Mouse (Mus musculus): Measurements from ENCODE around the gene Neu2. TPM values are rescaled to one million over a fixed set of nuclear protein-coding genes. Genes with fewer than 3 reads are reported as not detected.

Neu2 gene
- total RNA-seq, 2 experiments from 2014 or later: not detected

- ATAC-seq (replicated peaks; ENCODE audit: low FRiP score, poor library complexity, severe bottlenecking): no peak
These were observed 22.7 kb downstream of the Neu2 start for GRCm38 (mm10) chr1:87532346-87532745.

- ATAC-seq (replicated peaks; ENCODE audit: low FRiP score, poor library complexity, severe bottlenecking): no peak
These were observed 24.4 kb downstream of the Neu2 start for GRCm38 (mm10) chr1:87534118-87534517.

- no peak for ATAC-seq (replicated peaks; ENCODE audit: low FRiP score, poor library complexity, severe bottlenecking)
These were observed 27.3 kb downstream of the Neu2 start for GRCm38 (mm10) chr1:87537008-87537407.

GRCm38 (mm10) chr1:87541614-87542013 is 31.9 kb downstream of the Neu2 start:
- ATAC-seq (replicated peaks; ENCODE audit: low FRiP score, poor library complexity, severe bottlenecking): peak; percentile 62; the same call in 1 of the 2 replicates

- ATAC-seq (replicated peaks; ENCODE audit: low FRiP score, poor library complexity, severe bottlenecking): no peak
These were observed 41.3 kb downstream of the Neu2 start for GRCm38 (mm10) chr1:87551008-87551407.

GRCm38 (mm10) chr1:87553586-87553985 is 43.9 kb downstream of the Neu2 start:
- no peak for ATAC-seq (replicated peaks; ENCODE audit: low FRiP score, poor library complexity, severe bottlenecking)

GRCm38 (mm10) chr1:87562967-87563366 is 53.3 kb downstream of the Neu2 start:
- no peak for ATAC-seq (replicated peaks; ENCODE audit: low FRiP score, poor library complexity, severe bottlenecking)

GRCm38 (mm10) chr1:87565760-87566159 is 56.1 kb downstream of the Neu2 start:
- no peak for ATAC-seq (replicated peaks; ENCODE audit: low FRiP score, poor library complexity, severe bottlenecking)

GRCm38 (mm10) chr1:87568398-87568797 is 58.7 kb downstream of the Neu2 start:
- ATAC-seq (replicated peaks; ENCODE audit: low FRiP score, poor library complexity, severe bottlenecking): peak; percentile 79

GRCm38 (mm10) chr1:87573261-87573660 is 63.6 kb downstream of the Neu2 start:
- ATAC-seq (replicated peaks; ENCODE audit: low FRiP score, poor library complexity, severe bottlenecking): no peak

GRCm38 (mm10) chr1:87573800-87574215 is 64.1 kb downstream of the Neu2 start, which contains the start of gene Ngef:
TSS of gene Ngef (minus strand) at chr1:87573870.
- ATAC-seq (replicated peaks; ENCODE audit: low FRiP score, poor library complexity, severe bottlenecking): no peak

- no peak for ATAC-seq (replicated peaks; ENCODE audit: low FRiP score, poor library complexity, severe bottlenecking)
These were observed 64.7 kb downstream of the Neu2 start for GRCm38 (mm10) chr1:87574353-87574752.

GRCm38 (mm10) chr1:87574785-87575184 is 65.1 kb downstream of the Neu2 start:
- no peak for ATAC-seq (replicated peaks; ENCODE audit: low FRiP score, poor library complexity, severe bottlenecking)

GRCm38 (mm10) chr1:87578965-87579364 is 69.3 kb downstream of the Neu2 start:
- no peak for ATAC-seq (replicated peaks; ENCODE audit: low FRiP score, poor library complexity, severe bottlenecking)

- peak; percentile 44 for ATAC-seq (replicated peaks; ENCODE audit: low FRiP score, poor library complexity, severe bottlenecking)
These were observed 71.1 kb downstream of the Neu2 start for GRCm38 (mm10) chr1:87580824-87581223.

- ATAC-seq (replicated peaks; ENCODE audit: low FRiP score, poor library complexity, severe bottlenecking): no peak
These were observed 79.5 kb downstream of the Neu2 start for GRCm38 (mm10) chr1:87589162-87589561.

- no peak for ATAC-seq (replicated peaks; ENCODE audit: low FRiP score, poor library complexity, severe bottlenecking)
These were observed 80.3 kb downstream of the Neu2 start for GRCm38 (mm10) chr1:87589980-87590379.

- no peak for ATAC-seq (replicated peaks; ENCODE audit: low FRiP score, poor library complexity, severe bottlenecking)
These were observed 84.6 kb downstream of the Neu2 start for GRCm38 (mm10) chr1:87594261-87594660.

- ATAC-seq (replicated peaks; ENCODE audit: low FRiP score, poor library complexity, severe bottlenecking): peak; percentile 18; the same call in 1 of the 2 replicates
These were observed 85.0 kb downstream of the Neu2 start for GRCm38 (mm10) chr1:87594671-87595070.

GRCm38 (mm10) chr1:87600533-87600932 is 90.8 kb downstream of the Neu2 start:
- no peak for ATAC-seq (replicated peaks; ENCODE audit: low FRiP score, poor library complexity, severe bottlenecking)

GRCm38 (mm10) chr1:87601801-87602200 is 92.1 kb downstream of the Neu2 start:
- no peak for ATAC-seq (replicated peaks; ENCODE audit: low FRiP score, poor library complexity, severe bottlenecking)

- ATAC-seq (replicated peaks; ENCODE audit: low FRiP score, poor library complexity, severe bottlenecking): no peak
These were observed 93.7 kb downstream of the Neu2 start for GRCm38 (mm10) chr1:87603389-87603788.

All from erythroblast, adult 5-6 weeks (primary cell).